Mouse (Mus musculus) G1E-ER4 (cell line): ENCODE measurements around the gene C3. TPM values are rescaled to one million over a fixed set of nuclear protein-coding genes. Genes with fewer than 3 reads are reported as not detected.

Experiments
- GATA1 ChIP-seq: IDR thresholded peaks from one replicate; pipeline ENCODE4 v1.8.0; 2012; ENCODE audit warnings: low read length, inconsistent platforms
- polyA plus RNA-seq: library from polyadenylated mRNA; stranded (reverse); fragments of >175 nt; gene quantifications from 2 replicates; pipeline ENCODE4 v1.2.3, GENCODE M21; 2012

The C3 gene
- polyA plus RNA-seq, result not detected in 2 replicates

DNA sequence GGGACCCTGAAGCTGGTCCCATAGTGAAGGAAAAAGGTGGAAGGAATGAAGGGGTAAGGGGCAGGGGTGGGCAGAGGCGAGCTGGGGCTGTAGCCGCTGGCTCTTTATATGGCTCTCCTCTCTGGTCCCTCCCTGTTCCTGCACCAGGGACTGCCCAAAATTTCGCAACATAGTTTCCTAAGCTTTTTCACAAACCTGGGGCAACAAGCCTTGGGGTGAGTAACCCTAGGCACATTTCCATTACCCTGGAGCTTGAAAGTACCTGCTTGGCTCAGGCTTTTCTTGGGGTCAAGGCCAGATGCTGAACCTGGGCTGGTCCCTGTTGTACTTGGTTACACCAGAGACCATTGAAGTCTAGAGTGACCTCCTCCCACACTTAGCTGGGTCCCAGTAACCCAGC lies at the start of gene C3:
Gene C3, minus strand, starts transcription at position 123 of the 400 bp plus-strand sequence.
- no peak for TF ChIP-seq GATA1

DNA sequence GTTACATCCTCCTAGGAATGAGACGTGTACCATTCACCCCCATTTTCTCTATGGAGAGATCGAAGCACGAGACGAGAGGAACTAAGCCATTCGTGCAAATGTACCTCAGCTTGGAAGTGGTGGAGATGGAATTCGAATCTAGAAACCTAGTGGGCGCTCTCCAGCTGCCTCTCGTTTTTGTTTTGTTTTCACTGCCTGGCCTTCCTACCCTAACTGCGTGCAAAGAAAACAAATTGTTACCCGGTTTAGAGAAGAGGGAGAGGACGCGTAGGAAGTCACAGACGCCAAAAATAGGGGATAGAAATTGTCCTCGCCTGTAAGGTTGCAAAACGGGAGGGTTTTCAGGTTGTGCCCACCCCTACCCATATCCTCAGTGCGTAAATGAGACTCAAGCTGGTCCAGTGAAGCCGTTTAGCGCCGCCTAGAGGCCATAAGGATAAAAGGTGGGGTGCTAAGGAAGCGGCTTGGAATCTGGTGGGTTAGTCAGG lies 48.7 kb upstream of the C3 start:
- TF ChIP-seq GATA1, result no peak

DNA sequence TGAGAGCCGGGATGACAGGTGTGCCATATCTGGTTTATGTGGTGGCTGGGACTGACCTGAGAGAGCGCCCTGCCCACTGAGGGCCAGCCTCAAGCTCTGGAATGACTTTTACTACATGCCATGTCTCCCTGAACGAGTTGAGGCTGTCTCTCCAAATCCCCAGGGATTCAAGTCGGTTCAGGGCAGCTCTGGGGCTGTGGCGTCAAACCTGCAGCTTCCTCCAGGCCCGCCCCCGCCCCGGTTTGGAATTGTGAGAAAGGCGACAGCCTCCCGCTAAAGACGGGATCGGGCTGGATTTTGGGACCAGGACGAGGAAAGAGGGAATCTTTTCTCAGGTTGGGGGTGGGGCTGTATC lies 48.0 kb upstream of the C3 start:
- TF ChIP-seq GATA1, result no peak

DNA sequence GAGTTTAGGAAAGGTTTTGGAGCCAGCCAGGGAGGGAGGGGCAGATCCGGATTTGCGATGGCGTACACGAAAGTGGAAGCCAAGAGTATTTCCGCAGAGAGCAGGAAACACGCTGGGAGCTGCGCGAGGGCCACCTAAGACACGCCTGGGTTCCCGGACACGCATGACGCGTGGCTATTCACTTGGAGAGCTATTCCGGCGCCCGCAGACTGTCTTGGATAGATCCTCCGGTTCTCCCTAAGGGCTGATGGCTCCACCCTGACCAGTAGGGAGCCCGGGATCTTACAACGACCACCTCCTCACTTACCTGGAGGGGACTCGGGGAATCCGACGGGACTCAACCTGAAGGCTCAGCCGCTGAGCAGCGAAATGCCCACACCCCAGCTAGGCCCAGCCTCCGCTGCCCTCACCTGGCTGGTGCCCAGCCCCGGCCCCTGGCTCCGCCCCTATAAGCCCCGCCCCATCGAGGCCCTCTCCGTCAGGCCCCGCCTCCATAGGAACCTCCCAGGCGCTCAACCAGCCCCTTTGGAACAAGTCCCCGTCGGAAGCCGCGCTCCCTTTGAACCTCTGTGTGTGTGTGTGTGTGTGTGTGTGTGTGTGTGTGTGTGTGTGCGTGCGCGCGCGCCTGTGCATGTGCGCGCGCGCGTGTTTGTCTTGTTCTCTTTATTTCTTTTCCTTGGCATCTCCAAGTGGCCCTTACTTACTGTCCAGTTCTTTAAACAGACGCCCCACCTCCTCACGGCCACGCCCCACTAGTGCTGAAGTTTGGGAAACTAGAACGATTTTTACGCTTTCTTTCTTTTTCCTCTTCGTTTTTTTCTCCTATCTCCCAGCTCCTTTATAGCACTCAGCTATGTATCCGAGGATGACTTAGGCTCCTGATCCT lies 47.4 kb upstream of the C3 start:
- TF ChIP-seq GATA1, result no peak

DNA sequence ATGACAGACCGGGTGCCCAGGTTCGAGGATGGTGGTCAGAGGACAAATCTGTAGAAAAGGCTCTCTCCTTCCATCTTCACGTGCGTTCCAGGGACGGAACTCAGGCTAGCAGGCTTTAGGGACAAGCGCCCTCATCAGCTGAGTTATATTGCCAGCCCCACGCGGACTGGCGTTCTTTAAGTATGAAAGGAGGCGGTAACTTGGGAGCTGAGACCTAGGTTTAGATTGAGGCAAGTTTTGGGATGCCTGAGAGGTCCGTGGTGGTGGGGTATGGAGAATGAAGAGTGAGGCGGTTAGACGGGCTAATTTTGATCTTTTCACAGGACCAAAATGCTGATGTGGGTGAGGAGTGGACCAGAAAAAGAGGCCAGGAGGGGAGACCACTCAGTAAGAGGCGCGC lies 46.8 kb upstream of the C3 start:
- no peak for TF ChIP-seq GATA1

DNA sequence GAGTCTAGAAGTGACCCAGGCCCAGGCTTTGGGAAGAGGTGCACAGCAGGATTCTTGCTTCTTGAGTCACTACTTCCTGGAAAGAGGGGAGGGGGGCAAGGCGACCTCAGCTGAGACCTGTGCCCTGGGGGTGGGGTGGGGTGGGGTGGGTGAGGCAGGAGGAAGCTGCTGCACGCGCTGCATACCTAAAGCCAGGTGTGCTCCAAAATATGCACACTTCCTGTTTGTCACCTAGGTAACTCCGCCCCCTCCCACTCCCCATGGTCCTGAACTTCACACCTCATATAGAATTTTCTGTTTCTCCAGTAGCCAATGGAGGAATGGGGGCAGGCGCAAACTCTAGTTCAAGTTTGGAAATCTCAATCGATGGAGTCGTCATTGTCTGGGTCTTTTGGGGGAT lies 45.9 kb upstream of the C3 start:
- no peak for TF ChIP-seq GATA1

DNA sequence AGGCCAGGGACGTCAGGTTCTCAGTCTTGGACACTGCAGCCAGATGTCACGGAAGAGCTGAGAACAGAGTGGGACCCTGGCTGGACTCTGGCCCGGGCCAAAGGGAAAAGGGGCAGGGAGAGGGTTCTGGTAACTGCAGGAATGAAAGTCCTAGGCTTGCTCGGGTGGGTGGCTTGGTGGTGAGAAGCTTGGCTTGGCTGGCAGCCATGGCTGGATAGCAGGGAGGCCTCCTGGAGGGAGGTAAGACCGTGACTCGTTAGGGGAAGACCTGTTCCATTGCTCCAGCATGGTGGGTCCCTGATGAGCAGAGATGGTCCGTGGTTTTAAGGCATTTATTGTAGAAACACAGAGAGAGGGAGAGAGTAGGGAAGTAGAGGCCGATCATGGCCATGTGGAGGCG lies 43.4 kb upstream of the C3 start:
- TF ChIP-seq GATA1, result no peak

DNA sequence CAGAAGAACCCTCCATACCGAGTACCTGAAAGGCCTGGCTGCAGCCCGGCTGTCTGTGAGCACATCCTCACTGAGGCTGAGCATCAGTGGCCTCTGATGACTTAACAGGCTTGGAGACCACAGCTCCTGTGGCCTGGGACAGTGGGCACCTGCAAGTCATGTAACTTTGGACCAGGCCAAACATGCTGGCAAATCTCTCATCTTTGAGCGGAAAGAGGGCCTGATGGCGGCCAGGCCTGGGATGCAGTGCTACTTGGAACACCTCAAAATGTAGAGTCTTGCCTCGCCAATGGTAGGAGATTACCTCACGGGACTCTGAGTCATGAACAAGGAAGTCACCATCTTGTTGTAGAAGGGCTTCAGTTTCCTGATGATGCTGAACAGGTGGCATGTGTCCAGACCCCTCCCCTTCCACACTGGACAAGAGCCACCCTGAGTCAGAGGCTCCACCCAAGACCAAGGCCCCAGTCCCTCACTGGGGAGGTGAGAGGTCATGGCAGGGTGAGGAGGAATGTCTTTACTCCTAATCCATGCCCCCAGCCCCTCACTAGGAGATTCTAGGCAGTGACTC lies 39.7 kb upstream of the C3 start:
- no peak for TF ChIP-seq GATA1

DNA sequence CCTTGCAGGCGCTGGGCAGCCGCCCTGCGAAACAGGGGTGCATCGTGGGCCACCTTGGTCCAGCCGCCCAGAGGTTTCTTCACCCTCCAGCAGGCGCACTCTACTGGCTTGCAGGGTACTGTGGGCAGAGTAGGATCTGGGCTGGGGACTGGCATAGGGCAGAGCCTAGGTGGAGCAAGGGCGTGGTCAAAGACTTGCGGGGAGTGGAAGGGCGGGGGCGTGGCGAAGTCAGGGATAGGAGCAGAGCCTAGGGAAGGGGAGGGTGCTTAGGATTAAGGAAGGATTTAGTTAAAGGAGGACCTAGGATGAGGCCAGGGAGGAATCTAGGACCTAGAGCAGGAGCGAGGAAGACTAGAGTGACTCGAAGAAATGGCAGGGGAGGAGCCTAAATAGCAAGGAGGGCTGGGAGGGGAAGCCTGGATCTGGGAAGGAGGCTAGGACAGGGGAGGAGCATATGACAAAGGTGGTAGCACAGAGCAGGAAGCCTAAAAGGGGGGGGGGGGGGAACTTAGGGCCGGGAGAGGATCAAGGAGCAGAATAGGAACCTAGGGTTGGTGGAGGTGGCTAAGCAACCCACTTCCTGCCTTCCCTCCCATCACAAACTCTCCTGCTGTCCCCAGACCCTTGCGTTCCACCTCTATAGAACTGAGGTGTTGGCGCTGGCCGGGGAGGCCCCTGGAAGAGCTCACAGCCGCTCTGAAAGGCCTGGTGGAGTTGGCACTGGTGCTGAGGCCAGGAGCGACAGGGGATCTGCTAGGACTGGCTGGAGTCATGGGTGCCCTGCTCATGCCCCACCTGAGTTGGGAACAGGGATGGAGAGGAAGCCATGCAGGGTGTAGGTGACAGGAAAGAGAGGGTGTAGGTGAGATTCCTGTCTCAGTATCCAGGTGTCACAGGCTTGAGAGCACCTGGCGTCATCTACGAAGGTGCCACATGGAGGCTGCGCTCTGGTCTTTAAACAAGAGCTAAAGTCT lies 37.3 kb upstream of the C3 start:
- TF ChIP-seq GATA1, result no peak

DNA sequence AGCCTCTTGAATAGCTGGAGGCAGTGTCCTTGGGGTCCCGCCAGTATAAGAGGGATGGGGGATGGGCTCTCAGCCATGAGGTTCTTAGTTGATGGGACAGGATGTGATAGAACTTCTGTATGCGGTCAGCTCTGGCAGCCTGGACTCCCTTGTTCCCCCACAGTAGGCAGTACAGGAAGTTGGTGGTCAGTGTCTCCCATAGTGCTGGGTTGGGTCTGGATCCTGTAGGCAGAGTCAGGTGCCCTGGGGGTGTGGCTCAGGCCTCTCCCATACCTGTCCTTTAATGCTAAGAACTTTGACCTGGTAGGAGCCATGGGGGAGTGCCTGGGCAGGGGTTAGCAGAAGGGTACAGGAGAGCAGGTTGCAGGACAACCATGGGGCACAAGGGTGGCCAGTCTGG lies 36.2 kb upstream of the C3 start:
- TF ChIP-seq GATA1, result no peak

DNA sequence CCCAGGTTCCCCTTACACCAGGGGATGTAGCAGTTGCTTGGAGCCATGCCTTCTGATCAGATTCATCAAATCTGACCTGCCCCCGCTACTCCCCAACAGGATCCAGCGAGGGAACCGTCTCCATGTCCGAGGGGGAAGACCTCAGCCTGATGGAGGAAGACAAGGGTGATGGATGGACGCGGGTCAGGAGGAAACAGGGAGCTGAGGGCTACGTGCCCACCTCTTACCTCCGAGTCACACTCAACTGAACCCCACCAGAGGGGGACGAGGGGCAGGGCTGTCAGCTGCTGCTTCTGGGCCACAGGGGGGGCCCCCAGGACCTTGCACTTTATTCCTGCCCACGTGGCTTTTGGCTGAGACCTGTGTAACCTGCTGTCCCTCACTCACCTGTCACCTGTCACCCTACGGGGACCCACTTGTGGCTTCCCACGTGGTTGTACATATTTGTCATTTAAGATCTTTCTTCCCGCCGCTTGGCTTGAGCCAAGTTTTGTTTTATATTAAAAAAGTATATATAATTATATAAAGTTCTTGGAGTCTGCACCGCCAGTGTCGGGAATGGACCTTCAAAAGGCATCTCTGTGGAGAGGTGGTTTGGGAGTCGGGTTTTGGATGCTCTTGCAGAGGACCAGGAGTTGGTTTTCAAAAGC lies 35.1 kb upstream of the C3 start:
- no peak for TF ChIP-seq GATA1

DNA sequence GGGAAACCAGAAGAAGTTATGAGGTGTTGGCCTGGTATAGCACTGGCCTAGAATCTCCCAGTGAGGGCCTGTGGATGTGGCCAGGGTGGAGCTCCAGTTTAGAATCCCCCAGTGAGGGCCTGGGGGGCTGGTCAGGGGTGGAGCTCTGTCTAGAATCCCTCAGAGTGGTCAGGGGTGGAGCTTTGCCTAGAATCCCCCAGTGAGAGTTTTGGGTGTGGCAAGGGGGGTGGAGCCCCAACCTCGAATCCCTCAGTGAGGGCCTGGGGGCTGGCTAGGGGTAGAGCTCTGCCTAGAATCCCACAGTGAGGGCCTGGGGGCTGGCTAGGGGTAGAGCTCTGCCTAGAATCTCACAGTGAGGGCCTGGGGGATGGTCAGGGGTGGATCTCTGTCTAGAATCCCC lies 33.9 kb upstream of the C3 start:
- no peak for TF ChIP-seq GATA1

DNA sequence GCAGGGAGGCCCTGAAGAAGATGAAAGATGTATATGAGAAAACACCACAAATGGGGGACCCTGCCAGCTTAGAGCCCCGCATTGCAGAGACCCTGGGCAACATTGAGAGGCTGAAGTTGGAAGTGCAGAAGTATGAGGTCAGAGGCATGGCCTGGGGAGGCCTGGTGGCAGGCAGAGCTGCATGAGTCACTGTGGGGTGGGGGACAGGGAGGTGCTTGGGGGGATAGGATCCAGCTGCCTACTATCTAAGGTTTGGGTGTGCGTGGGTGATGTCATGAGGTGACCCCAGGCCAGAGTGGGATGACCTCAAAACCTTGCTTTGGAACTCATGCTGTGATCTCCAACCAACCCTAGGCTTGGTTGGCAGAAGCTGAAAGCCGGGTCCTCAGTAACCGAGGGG lies 33.4 kb upstream of the C3 start:
- TF ChIP-seq GATA1, result no peak

DNA sequence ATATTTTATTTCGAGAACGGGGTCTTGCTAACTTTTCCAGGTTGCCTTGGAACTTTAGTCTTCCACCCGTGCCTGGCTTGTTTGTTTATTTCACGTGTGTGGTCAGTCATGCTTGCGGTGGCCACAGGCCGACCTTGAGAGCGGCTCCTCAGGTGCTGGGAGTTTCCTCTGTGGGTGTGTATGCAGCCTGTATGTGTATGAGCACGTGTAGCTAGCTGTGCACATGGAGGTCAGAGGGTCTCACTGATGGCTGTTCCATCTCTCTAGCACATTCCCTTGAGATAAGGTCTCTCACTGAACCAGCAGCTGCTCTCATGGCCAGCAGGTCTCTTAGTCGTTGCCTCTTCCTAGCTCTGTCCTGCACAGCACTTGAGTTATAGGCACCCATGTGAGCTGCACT lies 32.4 kb upstream of the C3 start:
- no peak for TF ChIP-seq GATA1

DNA sequence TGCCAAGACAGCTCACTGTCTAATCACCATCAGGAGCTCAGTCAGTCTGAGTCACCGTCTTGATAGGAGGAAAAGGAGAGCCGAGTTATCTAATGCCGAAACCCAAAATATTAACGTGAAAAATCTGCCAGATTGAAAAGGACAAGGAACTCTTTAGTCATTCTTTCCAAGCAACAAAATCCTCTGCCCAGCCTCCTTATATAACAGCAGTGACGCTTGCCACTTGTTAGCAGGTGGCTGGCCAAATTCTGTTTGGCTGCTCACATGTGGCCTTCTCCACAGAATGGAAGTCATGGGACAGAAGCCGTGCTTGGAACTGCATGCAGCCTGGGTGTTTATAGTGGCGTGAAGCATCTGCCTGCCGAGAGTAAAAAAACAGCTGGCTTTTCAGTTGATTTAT lies 31.8 kb upstream of the C3 start:
- no peak for TF ChIP-seq GATA1

DNA sequence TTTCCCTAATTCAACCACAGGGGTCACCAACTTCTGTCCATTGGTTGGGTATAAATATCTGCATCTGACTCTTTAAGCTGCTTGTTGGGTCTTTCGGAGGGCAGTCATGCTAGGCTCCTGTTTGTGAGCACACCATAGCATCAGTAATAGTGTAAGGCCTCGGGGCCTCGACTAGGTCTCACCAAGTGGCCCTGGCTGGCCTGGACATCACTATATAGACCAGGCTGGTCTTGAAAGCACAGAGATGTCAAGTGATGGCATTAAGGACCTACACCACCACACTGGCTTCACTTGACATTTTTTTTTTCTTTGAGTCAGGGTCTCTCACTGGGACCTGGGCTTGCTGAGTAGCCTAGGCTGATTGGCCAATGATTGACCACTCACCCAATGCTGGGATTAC lies 30.3 kb upstream of the C3 start:
- TF ChIP-seq GATA1, result no peak
